Mouse (Mus musculus): ENCODE results near the gene Enc1. TPM values are rescaled to one million over a fixed set of nuclear protein-coding genes. Genes with fewer than 3 reads are reported as not detected.

The Enc1 gene
- 2.6 and 4.0 TPM in 2 replicates for polyA plus RNA-seq (2015; fragmentation: Nextera tagmentation; extraction: Ambion mirVana)

DNA sequence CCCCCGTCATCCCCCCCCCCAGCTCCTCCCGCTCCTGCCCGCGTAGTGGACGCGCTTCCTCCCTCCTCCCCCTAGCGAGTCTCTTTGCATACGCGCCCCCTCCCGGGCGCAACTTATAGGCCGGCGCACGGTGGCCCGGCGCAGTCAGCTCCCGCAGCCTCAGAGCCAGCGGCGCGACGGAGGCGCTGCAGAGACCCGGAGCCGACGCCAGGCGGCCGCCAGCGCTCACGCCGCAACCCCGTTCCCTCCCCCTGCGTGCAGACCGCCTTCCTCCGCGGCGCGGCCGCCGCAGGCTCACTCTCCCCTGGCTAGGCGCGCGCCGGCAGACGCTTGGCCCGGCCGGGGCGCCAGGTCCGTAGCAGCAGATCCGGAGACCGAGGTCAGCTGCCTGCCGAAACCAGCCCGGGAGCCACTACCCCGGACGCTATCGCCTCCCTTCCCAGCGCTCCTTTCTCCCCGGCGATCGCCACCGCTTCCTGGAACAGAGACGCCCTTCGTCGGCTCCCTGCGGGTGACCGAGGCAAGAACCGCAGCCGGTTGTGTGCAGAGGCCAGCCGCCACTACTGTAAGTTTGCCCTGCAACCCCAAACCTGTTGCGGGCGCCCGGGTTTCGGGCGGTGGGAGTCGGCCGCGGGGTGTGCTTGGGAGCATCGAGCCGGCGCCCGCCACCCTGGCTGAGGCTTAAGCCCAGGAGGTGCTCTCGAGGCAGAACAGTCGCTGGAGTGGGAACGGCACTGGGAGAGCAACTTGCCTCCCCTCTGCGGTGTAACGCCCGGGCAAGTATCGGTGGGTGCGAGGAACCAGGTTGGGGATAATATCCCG lies at the start of gene Enc1:
Enc1 (plus strand) TSS at position 141 of the 822 bp plus-strand sequence.
- Histone ChIP-seq H3K4me1 (ENCODE audit: insufficient read depth, low read depth, low read length) (peaks cover 4% of the 10 kb centered on the region; the same call in 1 of the 2 replicates), H3K9ac (replicated peaks; ENCODE audit: low read depth) (peak within 1 kb of the TSS; percentile 70)
- under 1% methylated on average over 85 of the region's 89 CpGs for WGBS

GRCm38 (mm10) chr13:97192649-97193048 lies 48.3 kb upstream of the Enc1 start:
- Histone ChIP-seq H3K4me2 (replicated peaks; ENCODE audit: low read depth, low read length) (no peak overlapping the region), H3K9me3 (ENCODE audit: low read length) (no peaks in the 10 kb centered on the region), H3K27ac (ENCODE audit: low read length) (no peak overlapping the region), H3K4me1 (ENCODE audit: insufficient read depth, low read depth, low read length) (no peaks in the 10 kb centered on the region), H3K4me3 (ENCODE audit: low read depth, low read length) (no peak overlapping the region), H3K27me3 (replicated peaks; ENCODE audit: insufficient read depth, low read length) (no peaks in the 10 kb centered on the region), H3K9ac (replicated peaks; ENCODE audit: low read depth) (no peak overlapping the region), H3K36me3 (ENCODE audit: insufficient read depth, low read length) (no peaks in the 10 kb centered on the region)
- no peak for TF ChIP-seq CTCF (IDR thresholded peaks at IDR 0.05)
- no peak for TF ChIP-seq EP300 (IDR thresholded peaks at IDR 0.05)
- 88% methylated on average over 11 of the region's 11 CpGs for WGBS
- DNase-seq (ENCODE audit: low spot score) (no peak), ATAC-seq (no peak)

More for the DNA sequence above, at the start of gene Enc1:
- DNase-seq (ENCODE audit: low spot score) (peak; percentile 97), ATAC-seq (peak; percentile 93)
- peak within 1 kb of the TSS; percentile 88 for H3K4me3 ChIP-seq (ENCODE audit: low read depth, low read length)
- TF ChIP-seq EP300 (IDR thresholded peaks at IDR 0.05) (no peak), CTCF (IDR thresholded peaks at IDR 0.05) (peak; percentile 78)
- peak within 1 kb of the TSS; percentile 96 for H3K4me2 ChIP-seq (replicated peaks; ENCODE audit: low read depth, low read length)
- H3K9me3 ChIP-seq (ENCODE audit: low read length) = no peaks in the 10 kb centered on the region
- no peaks in the 10 kb centered on the region for H3K36me3 ChIP-seq (ENCODE audit: insufficient read depth, low read length)
- H3K27me3 ChIP-seq (replicated peaks; ENCODE audit: insufficient read depth, low read length) = no peaks in the 10 kb centered on the region
- peak within 1 kb of the TSS; percentile 92 for H3K27ac ChIP-seq (ENCODE audit: low read length)

DNA sequence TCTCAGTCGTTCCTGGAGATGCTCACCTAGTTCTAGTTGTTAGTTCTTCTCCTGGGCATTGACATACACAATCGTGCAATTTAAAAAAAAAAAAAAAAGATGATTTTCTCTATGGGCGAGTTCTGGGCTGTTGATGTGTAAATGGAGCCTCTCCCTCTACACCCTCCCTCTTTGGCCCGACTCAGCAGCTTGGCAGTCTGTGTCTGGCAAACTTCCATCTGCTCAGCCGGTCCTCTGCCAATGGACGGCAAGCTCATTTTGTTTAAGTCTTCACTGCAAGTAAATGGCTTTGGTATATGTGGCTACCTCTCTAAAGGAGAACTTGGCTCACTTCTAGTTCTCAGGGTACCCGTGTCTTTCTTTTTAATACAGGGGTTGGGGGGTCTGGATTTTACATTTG lies 47.5 kb upstream of the Enc1 start:
- Histone ChIP-seq H3K4me2 (replicated peaks; ENCODE audit: low read depth, low read length) (no peak overlapping the region), H3K27me3 (replicated peaks; ENCODE audit: insufficient read depth, low read length) (no peaks in the 10 kb centered on the region), H3K9me3 (ENCODE audit: low read length) (no peaks in the 10 kb centered on the region), H3K9ac (replicated peaks; ENCODE audit: low read depth) (no peak overlapping the region), H3K36me3 (ENCODE audit: insufficient read depth, low read length) (no peaks in the 10 kb centered on the region), H3K27ac (ENCODE audit: low read length) (no peak overlapping the region), H3K4me3 (ENCODE audit: low read depth, low read length) (no peak overlapping the region), H3K4me1 (ENCODE audit: insufficient read depth, low read depth, low read length) (no peaks in the 10 kb centered on the region)
- peak; percentile 65 for DNase-seq (ENCODE audit: low spot score)
- WGBS = 45% methylated on average over 7 of the region's 7 CpGs
- ATAC-seq = no peak
- TF ChIP-seq CTCF (IDR thresholded peaks at IDR 0.05) = no peak
- no peak for TF ChIP-seq EP300 (IDR thresholded peaks at IDR 0.05)

- no peaks in the 10 kb centered on the region for H3K9me3 ChIP-seq (ENCODE audit: low read length)
- no peaks in the 10 kb centered on the region for H3K4me1 ChIP-seq (ENCODE audit: insufficient read depth, low read depth, low read length)
- H3K4me3 ChIP-seq (ENCODE audit: low read depth, low read length) = no peak overlapping the region
- H3K27me3 ChIP-seq (replicated peaks; ENCODE audit: insufficient read depth, low read length) = no peaks in the 10 kb centered on the region
- DNase-seq (ENCODE audit: low spot score) (no peak), ATAC-seq (no peak)
- 81% methylated on average over 12 of the region's 12 CpGs for WGBS
- H3K9ac ChIP-seq (replicated peaks; ENCODE audit: low read depth) = no peak overlapping the region
- H3K27ac ChIP-seq (ENCODE audit: low read length) = no peak overlapping the region
- no peaks in the 10 kb centered on the region for H3K36me3 ChIP-seq (ENCODE audit: insufficient read depth, low read length)
- TF ChIP-seq EP300 (IDR thresholded peaks at IDR 0.05) (no peak), CTCF (IDR thresholded peaks at IDR 0.05) (no peak)
- no peak overlapping the region for H3K4me2 ChIP-seq (replicated peaks; ENCODE audit: low read depth, low read length)
These were observed 44.5 kb upstream of the Enc1 start for GRCm38 (mm10) chr13:97196186-97196924.

DNA sequence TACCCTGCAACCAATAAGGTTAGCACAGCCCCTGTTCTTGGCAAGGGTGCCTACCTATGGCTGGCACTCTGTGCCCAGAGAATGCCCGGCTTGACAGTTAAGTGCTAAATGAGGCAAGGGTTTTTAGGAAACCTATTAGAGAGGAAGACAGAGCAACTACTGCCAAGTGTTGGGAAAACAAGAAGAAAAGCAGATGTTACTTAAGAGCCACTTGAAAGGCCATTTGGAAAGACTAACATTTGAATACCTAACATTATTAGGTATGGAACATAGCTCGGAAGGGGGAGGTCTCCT lies 44.0 kb upstream of the Enc1 start:
- H3K9ac ChIP-seq (replicated peaks; ENCODE audit: low read depth) = no peak overlapping the region
- DNase-seq (ENCODE audit: low spot score) (no peak), ATAC-seq (no peak)
- no peaks in the 10 kb centered on the region for H3K9me3 ChIP-seq (ENCODE audit: low read length)
- no peaks in the 10 kb centered on the region for H3K4me1 ChIP-seq (ENCODE audit: insufficient read depth, low read depth, low read length)
- H3K27me3 ChIP-seq (replicated peaks; ENCODE audit: insufficient read depth, low read length) = no peaks in the 10 kb centered on the region
- 83% methylated on average over 2 of the region's 2 CpGs for WGBS
- H3K4me2 ChIP-seq (replicated peaks; ENCODE audit: low read depth, low read length) = no peak overlapping the region
- no peak overlapping the region for H3K4me3 ChIP-seq (ENCODE audit: low read depth, low read length)
- TF ChIP-seq EP300 (IDR thresholded peaks at IDR 0.05) (no peak), CTCF (IDR thresholded peaks at IDR 0.05) (no peak)
- H3K36me3 ChIP-seq (ENCODE audit: insufficient read depth, low read length) = no peaks in the 10 kb centered on the region
- no peak overlapping the region for H3K27ac ChIP-seq (ENCODE audit: low read length)

GRCm38 (mm10) chr13:97197932-97198562 lies 42.9 kb upstream of the Enc1 start, which contains the start of gene Hexb:
Hexb (minus strand) TSS chr13:97198357.
- peak; percentile 88 for DNase-seq (ENCODE audit: low spot score)

More at GRCm38 (mm10) chr13:97197932-97198562, 42.9 kb upstream of the Enc1 start, which contains the start of gene Hexb:
- no peaks in the 10 kb centered on the region for H3K36me3 ChIP-seq (ENCODE audit: insufficient read depth, low read length)
- peak within 1 kb of the TSS; percentile 93 for H3K4me2 ChIP-seq (replicated peaks; ENCODE audit: low read depth, low read length)
- H3K27ac ChIP-seq (ENCODE audit: low read length) = peak within 1 kb of the TSS; percentile 47; the same call in 1 of the 2 replicates
- peak within 1 kb of the TSS; percentile 56 for H3K4me3 ChIP-seq (ENCODE audit: low read depth, low read length)
- no peaks in the 10 kb centered on the region for H3K27me3 ChIP-seq (replicated peaks; ENCODE audit: insufficient read depth, low read length)
- TF ChIP-seq CTCF (IDR thresholded peaks at IDR 0.05) (peak; percentile 50), EP300 (IDR thresholded peaks at IDR 0.05) (no peak)
- H3K9me3 ChIP-seq (ENCODE audit: low read length) = no peaks in the 10 kb centered on the region
- no peak within 1 kb of the TSS for H3K9ac ChIP-seq (replicated peaks; ENCODE audit: low read depth)
- 1% methylated on average over 45 of the region's 45 CpGs for WGBS
- ATAC-seq = peak; percentile 97
- H3K4me1 ChIP-seq (ENCODE audit: insufficient read depth, low read depth, low read length) = no peaks in the 10 kb centered on the region
